Mouse (Mus musculus) urinary bladder, adult 18-20 months (tissue): ENCODE data around the gene Tmem252.

Experiments
- DNase-seq, 2 experiments: peaks; one replicate each; pipeline ENCODE4 v3.0.0; 2022; ENCODE audit warnings: low spot score in 2 of 2, mixed read lengths in 2 of 2

The Tmem252 gene

GRCm38 (mm10) chr19:24724362-24724761 is 50.6 kb downstream of the Tmem252 start:
- no peak for DNase-seq

GRCm38 (mm10) chr19:24730661-24731060 is 56.9 kb downstream of the Tmem252 start:
- no peak for DNase-seq
